Mouse (Mus musculus): ENCODE measurements around the gene Galk2.

Gene Galk2

DNA sequence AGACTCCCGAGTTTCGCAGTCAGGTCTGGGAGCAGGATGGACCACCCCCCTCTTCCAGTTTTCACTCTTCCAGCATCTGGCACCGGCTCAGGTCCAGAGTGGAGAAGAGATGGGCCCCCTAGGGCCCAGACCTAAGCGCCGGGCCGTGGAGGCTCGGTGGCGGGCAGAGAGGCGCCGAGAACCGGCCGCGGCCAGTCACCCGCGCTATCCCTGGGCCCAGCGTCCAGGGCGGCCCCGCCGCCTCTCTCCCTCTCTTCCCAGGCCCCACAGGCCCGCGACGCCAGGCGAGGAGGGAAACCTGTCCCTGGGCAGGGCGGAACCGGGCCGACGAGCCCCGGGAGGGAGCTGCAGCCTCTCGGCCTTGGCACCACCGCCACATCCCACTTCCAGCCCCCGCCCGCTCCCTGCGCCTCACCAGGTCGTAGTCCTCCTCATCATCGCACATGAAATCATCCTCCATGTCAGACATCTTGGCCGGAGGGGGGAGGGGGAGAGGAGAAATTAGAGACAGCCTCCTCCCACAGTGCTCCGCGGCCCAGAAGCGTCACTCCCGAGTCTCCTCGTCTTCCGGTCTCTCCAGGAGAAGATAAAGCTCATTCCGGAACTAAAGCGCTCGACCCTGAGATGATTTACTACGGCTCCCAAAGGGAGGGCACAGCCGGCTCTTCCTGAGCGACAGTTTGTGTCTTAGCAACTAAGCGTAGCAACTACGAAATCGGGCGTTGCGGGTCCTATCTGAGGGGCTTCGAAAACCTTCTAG lies at the start of gene Galk2, which contains the start of gene Cops2:
TSS of gene Galk2 (plus strand) at position 589 of the 760 bp plus-strand sequence.
TSS of gene Cops2 (minus strand) at position 619 of the 760 bp plus-strand sequence.
- peak; percentile 89 for DNase-seq (ENCODE audit: extremely low read depth, insufficient read length, low spot score)

DNA sequence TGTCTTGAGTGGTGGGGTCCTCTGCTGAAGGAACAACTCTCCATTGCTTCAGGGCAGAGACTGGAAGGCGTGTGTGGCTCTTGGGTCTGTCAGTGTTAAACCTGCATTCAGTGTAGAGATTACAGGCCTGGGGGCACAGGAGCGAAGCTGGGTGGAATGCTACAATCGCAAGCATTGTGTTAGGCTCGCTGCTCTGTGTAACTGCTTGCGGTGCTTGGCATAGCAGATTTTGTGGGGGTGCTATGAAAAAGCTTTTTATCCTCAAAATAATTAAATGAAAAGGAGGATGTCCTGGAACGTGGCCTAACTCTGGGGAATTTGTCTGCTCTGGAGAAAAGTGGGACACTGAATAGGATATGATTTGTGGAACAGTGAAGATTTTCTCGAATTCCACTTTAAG lies 49.4 kb upstream of the Galk2 start:
- DNase-seq (ENCODE audit: extremely low read depth, insufficient read length, low spot score): no peak

- DNase-seq (ENCODE audit: extremely low read depth, insufficient read length, low spot score): no peak
Observed at GRCm38 (mm10) chr2:125811332-125811731, 47.6 kb upstream of the Galk2 start.

DNA sequence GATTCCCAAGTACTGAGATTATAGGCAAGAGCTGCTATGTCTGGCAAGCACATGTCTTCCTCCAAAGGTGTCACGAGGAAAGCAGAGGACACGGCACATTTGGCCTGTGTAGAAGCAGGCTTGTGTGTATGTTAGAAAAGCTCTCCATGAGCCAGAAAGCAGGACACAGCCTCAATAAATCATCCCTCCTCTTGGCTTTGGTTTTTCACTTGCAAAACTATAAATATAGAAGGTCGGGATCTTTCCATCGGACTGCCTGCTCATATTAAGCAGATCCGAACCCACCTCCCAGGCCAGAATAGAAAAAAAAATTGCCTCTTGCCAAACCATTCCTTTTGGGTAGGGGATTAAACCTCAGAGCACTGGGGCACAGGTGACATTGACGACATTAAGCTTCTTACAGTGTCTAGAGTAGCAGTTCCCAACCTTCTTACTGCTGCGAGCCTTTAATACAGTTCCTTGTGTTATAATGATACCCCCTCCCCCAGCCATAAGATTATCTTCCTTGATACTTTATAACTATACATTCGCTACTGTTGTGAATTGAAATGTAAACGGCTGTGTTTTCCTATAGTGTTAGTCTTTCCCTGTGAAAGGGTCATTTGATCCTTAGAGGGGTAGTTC lies 44.8 kb upstream of the Galk2 start:
- DNase-seq (ENCODE audit: extremely low read depth, insufficient read length, low spot score): no peak

DNA sequence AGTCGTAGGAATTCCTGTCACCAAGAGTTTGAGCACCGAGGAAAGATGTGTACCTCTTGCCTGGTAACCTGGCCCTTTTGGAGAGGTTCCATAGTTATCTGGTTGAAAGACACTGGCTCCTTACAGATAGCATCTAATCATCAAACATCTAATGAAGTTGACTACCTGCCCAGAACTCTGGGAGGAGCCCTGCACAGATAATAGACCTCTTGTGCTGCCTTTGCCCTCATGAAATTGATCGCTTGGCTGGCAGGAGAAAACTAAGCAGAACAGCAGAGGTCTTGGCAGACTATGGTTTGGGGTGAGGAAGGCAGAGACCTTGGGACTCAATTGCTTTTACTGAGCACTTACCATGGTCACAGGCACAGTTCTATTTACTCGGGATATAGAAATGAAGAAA lies 38.5 kb upstream of the Galk2 start:
- no peak for DNase-seq (ENCODE audit: extremely low read depth, insufficient read length, low spot score)

- DNase-seq (ENCODE audit: extremely low read depth, insufficient read length, low spot score): no peak
Observed at GRCm38 (mm10) chr2:125826201-125826600, 32.7 kb upstream of the Galk2 start.

DNA sequence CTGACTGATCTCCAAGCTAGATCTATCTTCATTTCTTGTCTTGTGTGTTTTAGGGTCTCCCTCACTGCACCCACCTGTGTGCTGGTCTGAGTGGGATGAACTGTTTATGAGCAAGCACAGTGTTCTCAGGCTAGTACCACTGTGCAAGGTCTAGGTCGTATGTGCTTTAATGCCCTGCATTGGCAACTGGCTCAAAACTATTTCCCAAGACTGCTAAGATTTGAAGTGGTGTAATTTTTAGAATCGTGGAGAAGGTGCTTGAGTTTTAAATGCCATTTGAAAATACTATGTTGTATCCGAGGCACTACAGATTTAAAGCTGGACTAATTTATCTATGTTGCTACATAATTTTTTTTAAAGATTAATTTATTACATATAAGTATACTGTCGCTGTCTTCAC lies 31.0 kb upstream of the Galk2 start:
- DNase-seq (ENCODE audit: extremely low read depth, insufficient read length, low spot score): no peak

DNA sequence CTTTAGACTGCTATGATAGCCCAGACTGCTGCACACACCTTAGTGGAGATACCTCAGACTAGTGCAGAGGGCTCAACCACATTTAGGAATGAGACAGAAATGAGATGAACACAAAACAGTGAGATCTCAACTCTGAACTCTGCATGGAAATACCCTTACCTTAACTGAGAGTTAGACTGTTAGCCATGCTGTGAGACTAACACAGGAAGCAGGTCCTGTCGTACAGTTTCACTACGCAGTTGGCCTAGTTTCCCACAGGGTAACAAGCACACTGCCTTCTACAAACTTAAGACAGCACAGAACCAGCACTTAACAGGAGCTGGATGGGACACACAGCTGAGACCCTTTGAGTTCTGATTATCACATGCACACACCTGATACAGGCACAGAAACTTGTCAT lies 29.0 kb upstream of the Galk2 start:
- DNase-seq (ENCODE audit: extremely low read depth, insufficient read length, low spot score): no peak

DNA sequence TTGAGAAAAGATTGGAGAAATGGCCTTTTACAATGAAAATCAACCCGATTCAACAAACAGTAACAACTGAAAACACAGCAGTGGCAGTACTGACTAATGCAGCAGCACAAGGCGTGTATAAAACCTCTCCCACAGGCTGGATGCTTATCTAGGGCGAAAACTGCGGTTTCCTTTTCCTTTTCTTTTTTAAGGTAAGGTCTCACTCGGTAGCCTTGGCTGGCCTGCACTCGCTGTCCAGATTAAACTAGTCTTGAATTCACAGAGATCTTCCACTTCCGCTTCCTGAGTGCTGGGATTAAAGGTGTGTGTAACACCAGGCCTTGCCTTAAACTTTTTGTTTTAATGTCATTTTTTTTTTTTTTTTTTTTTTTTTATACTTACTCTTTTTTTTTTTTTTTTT lies 20.8 kb upstream of the Galk2 start:
- no peak for DNase-seq (ENCODE audit: extremely low read depth, insufficient read length, low spot score)

- no peak for DNase-seq (ENCODE audit: extremely low read depth, insufficient read length, low spot score)
Observed at GRCm38 (mm10) chr2:125838708-125839284, 20.1 kb upstream of the Galk2 start.

- no peak for DNase-seq (ENCODE audit: extremely low read depth, insufficient read length, low spot score)
Observed at GRCm38 (mm10) chr2:125851237-125851636, 7.7 kb upstream of the Galk2 start.

DNA sequence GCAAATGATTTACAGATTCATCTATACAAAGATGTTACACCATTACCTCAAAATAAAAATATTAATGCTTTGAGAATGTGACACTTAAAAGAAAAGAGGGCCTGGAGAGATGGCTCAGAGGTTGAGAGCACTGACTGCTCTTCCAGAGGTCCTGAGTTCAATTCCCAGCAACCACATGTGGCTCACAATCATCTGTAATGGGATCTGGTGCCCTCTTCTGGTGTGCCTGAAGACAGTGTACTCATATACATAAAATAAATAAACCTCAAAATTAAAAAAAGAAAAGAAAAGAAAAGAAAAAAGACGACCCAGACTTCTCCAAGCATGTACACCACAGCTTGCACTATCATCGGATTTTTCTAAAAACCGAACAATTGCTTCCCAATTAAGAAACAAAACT lies 1.2 kb upstream of the Galk2 start:
- DNase-seq (ENCODE audit: extremely low read depth, insufficient read length, low spot score): no peak

GRCm38 (mm10) chr2:125863799-125864198 lies 4.9 kb downstream of the Galk2 start:
- DNase-seq (ENCODE audit: extremely low read depth, insufficient read length, low spot score): no peak

GRCm38 (mm10) chr2:125864551-125864950 lies 5.6 kb downstream of the Galk2 start:
- no peak for DNase-seq (ENCODE audit: extremely low read depth, insufficient read length, low spot score)

DNA sequence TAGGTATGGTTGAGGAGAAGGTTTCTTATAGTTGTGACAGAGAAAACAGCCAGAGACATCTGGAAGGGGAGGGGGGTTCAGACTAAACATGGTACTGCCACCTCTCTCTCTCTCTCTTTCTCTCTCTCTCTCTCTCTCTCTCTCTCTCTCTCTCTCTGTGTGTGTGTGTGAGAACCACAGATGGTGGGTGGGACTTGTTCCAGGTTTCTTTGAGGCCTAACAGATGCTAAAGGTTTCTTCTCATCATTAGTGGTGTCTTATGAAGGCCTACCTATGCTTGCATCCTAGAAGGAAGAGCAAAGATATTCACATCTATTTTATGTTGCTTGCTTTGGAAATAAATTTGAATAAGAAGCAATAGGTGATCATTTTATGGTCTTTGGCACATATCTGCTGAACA lies 6.7 kb downstream of the Galk2 start:
- no peak for DNase-seq (ENCODE audit: extremely low read depth, insufficient read length, low spot score)

DNA sequence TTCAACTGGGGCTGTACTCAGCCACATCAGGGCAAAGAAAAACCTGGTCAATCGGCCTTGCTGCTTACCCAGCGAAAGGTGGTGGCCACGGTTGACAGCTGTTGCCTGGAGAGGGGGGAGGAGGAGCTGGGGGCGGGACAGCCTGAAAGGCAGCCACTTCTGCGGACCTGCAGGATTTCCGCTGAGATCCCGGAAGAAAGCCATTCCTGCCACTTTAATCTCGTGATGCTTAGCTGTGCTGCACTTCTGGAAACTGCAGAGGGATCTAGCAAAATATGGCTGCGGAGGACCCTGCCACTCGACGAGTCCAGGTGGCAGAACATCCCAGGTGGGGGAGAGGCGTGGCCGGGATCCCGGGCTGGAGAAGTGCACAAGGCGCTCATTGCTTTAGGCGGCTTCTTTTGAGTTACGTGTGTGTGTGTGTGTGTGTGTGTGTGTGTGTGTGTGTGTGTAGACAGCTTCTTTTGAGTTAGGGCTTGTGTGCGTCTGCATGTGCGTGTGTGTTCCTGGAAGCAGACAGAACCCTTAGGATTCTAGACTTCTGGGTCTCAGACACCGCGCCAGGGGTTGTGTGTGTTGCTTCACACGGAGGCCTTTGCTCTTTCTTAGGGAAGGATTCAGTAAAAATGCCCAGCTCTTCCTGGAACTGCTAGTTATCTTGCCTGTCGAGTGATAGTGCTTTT lies 7.3 kb downstream of the Galk2 start:
- DNase-seq (ENCODE audit: extremely low read depth, insufficient read length, low spot score): peak; percentile 83

DNA sequence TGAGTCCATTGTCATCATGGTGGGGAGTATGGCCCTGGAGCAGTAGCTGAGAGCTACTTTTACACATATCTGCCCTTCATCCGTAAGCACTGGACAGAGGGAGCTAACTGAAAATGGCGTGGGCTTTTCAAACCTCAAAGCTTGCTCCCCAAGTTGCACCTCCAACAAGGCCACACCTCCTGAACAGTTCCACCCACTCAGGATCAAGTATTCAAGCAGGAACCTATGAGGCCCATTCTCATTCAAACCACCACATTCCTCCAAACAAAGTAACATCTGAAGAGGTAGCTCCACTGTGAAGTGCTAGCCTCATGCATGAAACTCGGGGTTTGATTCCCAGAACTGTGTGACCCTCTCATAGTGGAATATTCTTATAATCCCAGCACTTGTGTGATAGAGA lies 9.4 kb downstream of the Galk2 start:
- no peak for DNase-seq (ENCODE audit: extremely low read depth, insufficient read length, low spot score)

GRCm38 (mm10) chr2:125870159-125870558 lies 11.2 kb downstream of the Galk2 start:
- no peak for DNase-seq (ENCODE audit: extremely low read depth, insufficient read length, low spot score)

GRCm38 (mm10) chr2:125885891-125886576 lies 27.1 kb downstream of the Galk2 start:
- DNase-seq (ENCODE audit: extremely low read depth, insufficient read length, low spot score): no peak

DNA sequence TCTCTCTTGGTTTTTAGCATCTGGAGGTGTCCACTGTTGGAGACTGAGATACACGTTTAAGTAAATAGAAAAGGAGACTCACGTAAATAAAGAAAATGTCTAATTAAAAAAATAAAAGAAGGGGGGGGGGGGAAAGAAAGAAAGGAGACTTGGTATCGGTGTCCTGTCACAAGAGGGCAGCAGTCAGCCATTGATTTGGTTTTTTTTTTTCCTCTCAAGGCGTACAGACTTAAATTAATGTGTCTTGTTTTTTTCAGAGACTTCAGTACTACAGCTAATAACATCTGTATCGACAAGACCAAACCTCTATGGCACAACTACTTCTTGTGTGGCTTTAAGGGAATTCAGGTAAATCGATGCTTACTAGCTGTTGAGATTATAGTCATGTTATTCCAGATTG lies 34.2 kb downstream of the Galk2 start:
- DNase-seq (ENCODE audit: extremely low read depth, insufficient read length, low spot score): peak; percentile 42

DNA sequence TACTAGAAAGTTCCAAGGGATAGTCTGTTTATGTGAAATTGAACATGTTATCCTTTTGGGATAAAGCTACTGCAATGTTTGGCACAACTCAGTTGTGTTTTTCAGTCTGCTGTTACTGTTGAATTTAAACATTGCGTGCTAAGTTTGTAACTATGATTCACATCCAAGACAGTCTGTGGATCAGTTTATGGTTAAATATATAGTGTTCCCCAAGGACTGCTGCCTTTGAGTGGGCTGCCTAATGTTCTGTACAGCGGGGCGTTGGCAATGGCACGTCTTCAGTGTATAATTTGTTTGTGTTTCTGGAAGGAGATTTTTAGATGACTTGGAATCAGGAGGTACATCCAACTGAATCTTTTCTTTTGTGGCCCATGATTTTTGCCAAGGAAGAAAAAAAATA lies 36.2 kb downstream of the Galk2 start:
- DNase-seq (ENCODE audit: extremely low read depth, insufficient read length, low spot score): no peak

Data from 3134 (cell line).